Mouse (Mus musculus) thymus, postnatal 25 days (tissue): ENCODE results near the gene Rassf2.

ENCODE experiments used
- DNase-seq: peaks from one replicate; pipeline ENCODE4 v3.0.0; 2022

Rassf2 gene

DNA sequence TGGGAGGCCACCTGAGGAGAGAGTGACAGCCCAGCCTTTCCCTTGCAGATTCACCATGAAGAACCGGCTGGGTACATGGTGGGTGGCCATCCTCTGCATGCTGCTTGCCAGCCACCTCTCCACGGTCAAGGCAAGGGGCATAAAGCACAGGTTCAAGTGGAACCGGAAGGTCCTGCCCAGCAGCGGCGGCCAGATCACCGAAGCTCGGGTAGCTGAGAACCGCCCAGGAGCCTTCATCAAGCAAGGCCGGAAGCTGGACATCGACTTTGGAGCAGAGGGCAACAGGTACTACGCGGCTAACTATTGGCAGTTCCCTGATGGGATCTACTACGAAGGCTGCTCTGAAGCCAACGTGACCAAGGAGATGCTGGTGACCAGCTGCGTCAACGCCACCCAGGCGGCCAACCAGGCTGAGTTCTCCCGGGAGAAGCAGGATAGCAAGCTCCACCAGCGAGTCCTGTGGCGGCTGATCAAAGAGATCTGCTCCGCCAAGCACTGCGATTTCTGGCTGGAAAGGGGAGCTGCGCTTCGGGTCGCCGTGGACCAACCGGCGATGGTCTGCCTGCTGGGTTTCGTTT is 77.0 kb downstream of the Rassf2 start:
- no peak for DNase-seq

DNA sequence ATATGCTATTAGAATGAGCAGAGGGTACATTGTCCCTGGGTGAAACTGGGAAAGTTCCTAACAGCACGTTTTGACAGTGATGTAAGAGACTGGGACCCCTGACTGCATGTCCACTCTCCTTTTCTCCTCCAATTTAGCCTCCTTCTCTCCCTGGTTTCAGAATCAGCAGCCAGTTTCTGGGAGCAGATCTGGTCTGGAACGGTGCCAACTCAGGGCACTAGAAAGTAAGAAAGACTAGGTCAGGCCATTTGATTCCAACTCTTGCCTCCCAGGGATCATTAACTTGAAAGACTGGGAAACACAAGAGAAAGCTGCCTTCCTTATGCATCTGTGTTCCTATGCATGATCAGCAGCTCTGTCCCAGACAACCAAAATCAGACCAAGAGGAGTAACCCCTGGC is 77.6 kb downstream of the Rassf2 start:
- DNase-seq: no peak

DNA sequence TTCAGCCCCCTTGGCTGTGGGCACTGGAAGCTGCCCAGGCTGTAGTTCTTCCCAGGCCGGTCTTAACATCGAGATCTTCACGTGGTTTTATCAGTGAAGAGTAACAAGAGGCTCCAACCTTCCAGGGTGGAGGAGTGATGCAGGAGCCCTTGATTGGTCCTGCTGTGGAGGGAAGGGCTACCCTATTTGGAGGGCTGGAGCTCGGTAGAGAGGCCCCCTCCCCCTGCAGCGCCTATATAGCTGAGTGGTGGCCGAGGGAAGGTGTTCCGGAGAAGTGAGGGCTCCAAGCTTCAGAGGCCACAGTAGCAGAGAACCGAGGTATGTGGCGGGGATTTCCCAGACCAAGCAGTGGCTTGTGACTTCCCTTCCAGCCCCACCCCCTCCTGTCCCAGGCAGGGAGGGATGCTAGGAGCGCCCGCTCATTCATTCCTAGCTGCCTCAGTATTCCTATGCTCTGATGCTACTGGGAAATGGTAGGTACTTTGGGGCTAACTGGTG is 79.4 kb downstream of the Rassf2 start, which contains the start of gene Prnd:
Gene Prnd, plus strand, starts transcription at position 264 of the 498 bp plus-strand sequence.
- DNase-seq: peak; percentile 14

DNA sequence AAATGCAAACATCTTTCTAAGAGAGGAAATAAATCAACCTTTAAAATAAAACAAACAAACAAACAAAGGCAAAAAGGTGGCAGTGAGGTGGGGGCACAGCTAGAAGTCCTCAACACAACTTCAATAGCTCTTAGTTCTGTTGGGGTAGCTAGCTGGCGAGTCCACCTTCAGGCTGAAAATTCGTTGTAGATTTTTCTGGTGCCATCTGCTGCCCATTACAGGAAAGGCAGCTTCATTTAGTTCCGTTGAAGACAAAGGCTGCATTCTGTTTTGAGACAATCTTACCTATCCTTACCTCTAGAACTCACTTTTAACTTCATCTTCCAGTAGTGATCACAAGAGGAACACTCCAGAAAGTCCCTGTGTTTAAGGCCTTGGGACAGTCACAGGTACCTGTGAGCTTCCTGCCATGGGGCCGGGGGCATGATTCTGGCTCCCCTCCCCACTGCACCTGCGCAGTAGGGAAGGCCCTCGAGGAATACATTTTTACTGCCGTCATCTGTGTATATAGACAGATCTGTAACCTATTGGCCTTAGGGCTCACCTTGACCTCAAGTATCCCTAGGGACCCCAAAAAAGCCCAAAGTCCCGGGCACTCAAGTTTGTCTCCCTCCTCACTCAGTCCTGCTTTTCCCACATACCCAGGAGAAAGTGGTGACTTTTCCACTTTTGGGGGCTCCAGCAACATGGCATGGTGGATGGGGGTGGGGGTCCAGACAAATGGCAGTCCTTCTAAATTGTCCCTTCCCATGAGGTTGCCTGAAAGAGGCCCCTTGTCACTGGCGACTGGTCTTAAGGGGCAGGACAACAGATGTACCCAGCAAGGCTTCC is 80.1 kb downstream of the Rassf2 start:
- DNase-seq: peak; percentile 56

DNA sequence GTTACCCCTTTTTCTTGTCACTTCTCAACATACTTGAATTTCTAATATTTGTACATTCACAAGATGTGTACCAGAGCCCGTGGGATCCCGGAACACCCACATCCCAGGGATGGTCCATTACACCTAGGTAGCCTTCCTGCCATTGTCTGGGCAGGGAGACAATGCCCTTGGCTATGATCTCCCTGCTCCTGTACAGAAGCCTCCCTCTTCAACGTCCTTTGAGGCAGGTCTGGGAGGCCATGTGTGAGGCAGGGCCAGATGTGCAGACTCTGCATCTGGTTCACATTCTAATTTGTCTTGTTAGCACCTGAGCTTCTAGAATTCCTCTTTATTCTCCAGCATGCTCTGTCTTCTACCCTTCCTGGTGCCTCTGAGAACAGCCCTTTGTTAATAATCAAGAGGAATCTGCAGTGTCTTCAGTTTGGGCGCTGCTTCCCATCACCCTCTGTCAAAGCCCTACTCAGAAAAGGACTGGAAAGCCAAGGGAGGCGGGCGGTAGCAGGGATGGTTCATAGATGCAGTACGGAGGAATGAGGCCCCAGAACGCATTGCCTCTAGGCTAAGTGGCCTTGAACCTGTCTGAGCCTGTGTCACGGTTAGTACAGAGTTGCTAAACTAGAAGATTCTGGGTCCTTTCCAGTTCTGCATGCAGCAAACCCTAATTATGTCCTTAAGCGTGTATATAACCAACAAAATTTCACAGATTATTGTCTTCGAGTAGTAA is 81.0 kb downstream of the Rassf2 start:
- DNase-seq: no peak

DNA sequence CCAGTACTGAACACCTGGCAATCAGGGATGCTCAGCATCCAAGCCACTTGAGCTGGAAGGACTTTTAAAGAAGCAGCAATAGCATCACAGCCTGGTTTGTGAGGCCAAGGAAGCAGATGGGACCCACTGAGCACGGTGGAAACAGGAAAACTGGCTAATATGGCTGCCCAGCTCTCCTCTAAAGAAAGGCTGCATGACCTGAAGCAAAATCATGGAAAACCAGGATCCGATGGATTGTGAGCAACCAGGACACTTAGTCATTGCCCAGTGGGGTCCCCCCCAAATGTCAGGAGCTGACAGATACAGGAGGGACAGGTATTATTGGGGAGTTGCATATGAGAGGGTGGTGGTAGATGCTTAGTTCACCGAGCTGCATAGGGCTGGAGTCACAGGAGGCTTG is 81.9 kb downstream of the Rassf2 start:
- DNase-seq: no peak

DNA sequence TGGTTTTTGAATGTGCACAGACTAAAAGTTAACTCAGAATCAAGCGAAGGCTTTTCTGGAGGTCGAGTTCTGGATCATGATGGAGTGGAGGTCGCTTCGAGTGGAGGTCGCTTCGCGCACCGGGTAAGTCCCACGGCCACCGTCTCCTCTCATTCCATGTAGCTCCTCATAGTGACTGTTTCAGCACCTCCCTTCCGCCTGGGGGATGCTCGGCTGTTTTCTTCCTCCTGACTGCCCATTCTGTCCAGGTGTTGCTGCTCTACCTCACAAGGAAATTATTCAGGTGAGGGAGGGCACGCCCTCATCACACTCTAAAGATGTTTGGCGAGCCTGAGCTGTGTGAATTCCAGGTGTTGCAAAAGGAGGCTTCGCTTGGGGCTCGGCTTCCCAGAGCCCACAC is 83.7 kb downstream of the Rassf2 start:
- no peak for DNase-seq

DNA sequence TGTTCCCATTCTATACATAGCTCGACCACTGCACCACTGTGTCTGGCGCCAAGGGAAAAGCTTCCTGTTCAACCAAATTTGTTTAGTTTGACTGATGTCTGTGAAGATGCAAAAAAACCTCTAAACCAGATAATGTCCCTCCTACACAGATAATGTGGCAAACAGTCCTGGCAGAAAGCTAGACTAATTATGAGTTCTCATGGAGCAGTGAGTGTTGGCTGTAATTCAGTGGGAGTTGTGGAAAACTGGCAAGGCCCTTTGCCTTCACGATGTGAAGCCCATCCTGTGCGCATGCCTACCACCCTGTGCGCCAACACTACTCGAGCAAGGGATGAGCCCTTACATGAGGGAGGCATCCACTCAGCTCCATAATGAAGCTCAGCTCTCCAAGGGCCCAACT is 84.3 kb downstream of the Rassf2 start:
- DNase-seq: no peak

DNA sequence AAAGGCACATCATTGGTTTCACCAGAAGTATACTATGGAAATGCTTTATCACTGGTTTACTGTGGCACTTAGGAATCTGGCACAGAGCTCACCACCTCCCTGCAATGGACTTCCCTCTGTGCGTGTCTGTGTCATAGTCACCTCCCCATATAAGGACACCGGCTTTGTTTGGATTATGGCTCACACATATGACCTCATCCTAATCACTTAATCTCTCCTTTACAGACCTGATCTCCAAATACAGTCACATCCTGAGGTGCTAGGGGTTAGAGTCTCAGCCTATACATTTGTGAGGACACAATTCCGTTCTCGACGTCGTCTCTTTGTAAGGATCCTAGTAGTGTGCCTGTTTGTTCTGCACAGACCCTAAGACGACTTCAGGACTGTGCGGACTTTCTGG is 84.8 kb downstream of the Rassf2 start:
- DNase-seq: no peak

DNA sequence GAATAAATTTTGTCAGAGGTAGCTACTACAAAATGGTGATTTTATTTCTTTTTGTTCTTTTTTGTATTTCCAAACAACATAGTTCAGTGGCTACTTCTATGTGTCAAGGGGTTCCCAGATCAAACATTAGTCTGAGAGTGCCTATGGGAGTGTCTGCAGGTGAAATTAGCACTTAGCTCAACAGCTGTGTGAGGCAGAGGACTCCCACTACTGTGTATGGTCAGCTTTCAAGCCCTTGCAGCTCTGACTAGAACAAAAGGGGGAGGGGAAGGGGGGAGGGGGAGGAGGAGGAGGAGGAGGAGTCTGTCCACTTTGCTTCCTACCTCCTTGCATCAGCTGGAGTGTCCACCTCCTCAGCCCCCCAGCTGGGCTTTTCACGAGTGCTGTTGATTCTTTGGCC is 85.7 kb downstream of the Rassf2 start:
- DNase-seq: no peak

DNA sequence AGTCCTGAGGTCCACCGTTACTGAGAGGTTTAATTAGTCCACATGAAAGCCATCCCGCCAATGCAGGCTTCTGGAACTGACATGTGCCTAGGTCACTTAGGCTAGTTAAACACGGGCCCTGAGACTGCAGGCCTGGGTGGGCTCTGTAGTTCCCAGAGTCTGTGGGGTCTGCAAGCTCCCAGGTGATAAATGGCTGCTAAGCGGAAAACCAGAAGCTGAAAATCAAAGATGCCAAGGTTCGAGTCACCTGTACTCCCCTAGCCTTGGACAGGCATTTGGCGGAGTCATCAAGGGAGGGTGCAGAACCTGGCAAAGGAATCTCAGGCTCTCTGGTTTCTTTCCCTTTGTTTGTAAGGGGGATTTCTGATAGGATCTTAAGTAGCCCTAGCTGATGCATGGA is 88.6 kb downstream of the Rassf2 start:
- DNase-seq: no peak

DNA sequence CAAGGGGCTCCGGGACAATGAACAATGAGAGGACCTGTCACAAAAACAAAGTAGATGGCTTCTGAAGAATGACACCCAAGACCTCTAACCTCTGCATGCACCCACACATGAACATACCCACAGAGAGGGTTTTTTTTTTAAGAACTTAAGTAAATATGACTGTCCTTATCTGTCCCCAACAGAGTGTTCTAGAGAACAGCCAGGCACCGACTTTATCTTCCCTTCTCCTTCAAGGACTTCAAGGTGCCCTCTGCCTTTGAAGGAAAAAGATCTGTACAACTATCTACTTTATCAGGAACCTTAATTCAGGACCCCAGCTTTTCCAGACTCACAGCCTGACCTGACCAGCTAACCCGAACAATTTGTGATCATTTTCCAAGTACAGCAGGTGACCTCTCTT is 89.6 kb downstream of the Rassf2 start:
- no peak for DNase-seq
